Mouse (Mus musculus) erythroblast, adult 5-6 weeks (primary cell): ENCODE results near the gene Rcc2. TPM values are rescaled to one million over a fixed set of nuclear protein-coding genes. Genes with fewer than 3 reads are reported as not detected.
A peak's percentile ranks its signal among the peaks of the same experiment; 100 is the strongest.

Source experiments
- ATAC-seq: replicated peaks from 2 replicates; pipeline ENCODE4 v1.8.0; 2016; ENCODE audit warnings: moderate number of reproducible peaks, mild to moderate bottlenecking, moderate TSS enrichment, inconsistent platforms; ENCODE audit not compliant: poor library complexity, low FRiP score, severe bottlenecking
- total RNA-seq, 2 experiments: library from RNA; stranded (forward) in 1 of 2; stranded (reverse) in 1 of 2; fragments of 150-400 nt in 1 of 2; fragments of 200-764, 138-1000 nt in 1 of 2; gene quantifications; 2 replicates each; pipeline versions ENCODE4 v1.2.3 to v1.2.4; 2015 to 2017; ENCODE audit warnings: low replicate concordance in 2 of 2

Gene Rcc2
- total RNA-seq, 2 experiments from 2014 or later: 10.6 to 24.1 TPM

- no peak for ATAC-seq
Observed at GRCm38 (mm10) chr4:140707615-140708014, 7.3 kb downstream of the Rcc2 start.

GRCm38 (mm10) chr4:140708297-140708927, 8.1 kb downstream of the Rcc2 start:
- ATAC-seq: no peak

GRCm38 (mm10) chr4:140709111-140709510, 8.8 kb downstream of the Rcc2 start:
- no peak for ATAC-seq

- no peak for ATAC-seq
Observed at GRCm38 (mm10) chr4:140709617-140710016, 9.3 kb downstream of the Rcc2 start.

GRCm38 (mm10) chr4:140710781-140711180, 10.4 kb downstream of the Rcc2 start:
- ATAC-seq: no peak

- no peak for ATAC-seq
Observed at GRCm38 (mm10) chr4:140711360-140711759, 11.0 kb downstream of the Rcc2 start.

- ATAC-seq: peak; percentile 79
Observed at GRCm38 (mm10) chr4:140713480-140714365, 13.4 kb downstream of the Rcc2 start.

GRCm38 (mm10) chr4:140714586-140714985, 14.2 kb downstream of the Rcc2 start:
- ATAC-seq: no peak

- no peak for ATAC-seq
Observed at GRCm38 (mm10) chr4:140716994-140717393, 16.7 kb downstream of the Rcc2 start.

GRCm38 (mm10) chr4:140718436-140718835, 18.1 kb downstream of the Rcc2 start:
- ATAC-seq: no peak

GRCm38 (mm10) chr4:140720091-140720490, 19.8 kb downstream of the Rcc2 start:
- ATAC-seq: no peak

- no peak for ATAC-seq
Observed at GRCm38 (mm10) chr4:140721968-140722490, 21.7 kb downstream of the Rcc2 start.

- ATAC-seq: no peak
Observed at GRCm38 (mm10) chr4:140722710-140723109, 22.4 kb downstream of the Rcc2 start.

- ATAC-seq: no peak
Observed at GRCm38 (mm10) chr4:140723192-140723591, 22.9 kb downstream of the Rcc2 start.

- 0 out of 2 replicates have a peak, but pooled peaks have one; percentile 45 for ATAC-seq
Observed at GRCm38 (mm10) chr4:140723801-140724200, 23.5 kb downstream of the Rcc2 start.

GRCm38 (mm10) chr4:140724739-140725138, 24.4 kb downstream of the Rcc2 start:
- no peak for ATAC-seq

- no peak for ATAC-seq
Observed at GRCm38 (mm10) chr4:140726907-140727306, 26.6 kb downstream of the Rcc2 start.

GRCm38 (mm10) chr4:140731654-140732053, 31.3 kb downstream of the Rcc2 start:
- ATAC-seq: 0 out of 2 replicates have a peak, but pooled peaks have one; percentile 49

- no peak for ATAC-seq
Observed at GRCm38 (mm10) chr4:140732871-140733270, 32.5 kb downstream of the Rcc2 start.

GRCm38 (mm10) chr4:140740655-140741054, 40.3 kb downstream of the Rcc2 start:
- no peak for ATAC-seq

- ATAC-seq: no peak
Observed at GRCm38 (mm10) chr4:140741401-140741800, 41.1 kb downstream of the Rcc2 start.
